ENCODE assay signal across 34 mouse cellular contexts in genomic region chr9:44977813-44978212, GRCm38 (mm10). TPM values are rescaled to one million over a fixed set of nuclear protein-coding genes. Genes with fewer than 3 reads are reported as not detected.
DNase-seq lines count a peak whose midpoint lies in the region; ATAC-seq and TF ChIP-seq lines count a peak whose summit lies in the region.
"Had no signal": no experiment of that assay in that cellular context is flagged by ENCODE, and none has a peak within 500 bp of the region (broad histone marks: within the 10 kb centered on the region; RNA-seq: fewer than 3 reads in every experiment).

No protein-coding gene starts in this region.

- WGBS in heart, postnatal 0 days, result 47% methylated on average over 6 of the region's 6 CpGs
- 49% methylated on average over 6 of the region's 6 CpGs for WGBS in thymus, adult 2 months
- WGBS in small intestine, adult 2 months, result 56% methylated on average over 6 of the region's 6 CpGs

- H3K27ac ChIP-seq in heart, postnatal 0 days (ENCODE audit: low read depth), result no peak overlapping the region
- H3K27ac ChIP-seq in thymus, adult 2 months (ENCODE audit: control insufficient read depth, insufficient read depth, low read length), result peak overlapping the region; percentile 75
- no peak overlapping the region for H3K27ac ChIP-seq in small intestine, adult 2 months (ENCODE audit: insufficient read depth, low read depth, low read length)
- H3K27ac ChIP-seq: embryonic facial prominence, embryonic 10.5 days; embryonic facial prominence, embryonic 13.5 days; forebrain, embryonic 12.5 days; forebrain, embryonic 15.5 days; heart, embryonic 13.5 days; hindbrain, embryonic 14.5 days; hindbrain, postnatal 0 days had no signal

- no peaks in the 10 kb centered on the region for H3K36me3 ChIP-seq in heart, postnatal 0 days (replicated peaks; ENCODE audit: control insufficient read depth, insufficient read depth, low read length)
- peaks cover 30% of the 10 kb centered on the region for H3K36me3 ChIP-seq in thymus, adult 2 months (ENCODE audit: control insufficient read depth, insufficient read depth, low read length)
- no peaks in the 10 kb centered on the region for H3K36me3 ChIP-seq in small intestine, adult 2 months (ENCODE audit: control insufficient read depth, insufficient read depth, low read length)
- H3K36me3 ChIP-seq: embryonic facial prominence, embryonic 10.5 days; embryonic facial prominence, embryonic 13.5 days; forebrain, embryonic 12.5 days; forebrain, embryonic 15.5 days; heart, embryonic 13.5 days had no signal

- no peak for TF ChIP-seq EP300 in heart, postnatal 0 days (IDR thresholded peaks at IDR 0.05; ENCODE audit: low read depth)

- TF ChIP-seq POLR2A in thymus, adult 2 months (IDR thresholded peaks at IDR 0.05; ENCODE audit: control insufficient read depth, extremely low read depth, insufficient read depth, low read length, poor library complexity), result no peak
- TF ChIP-seq POLR2A in small intestine, adult 2 months (IDR thresholded peaks at IDR 0.05; ENCODE audit: low read depth, low read length), result no peak

- no peak for DNase-seq in heart, postnatal 0 days (ENCODE audit: low spot score)
- DNase-seq in heart, adult 8-10 months (ENCODE audit: low spot score), result no peak
- DNase-seq in thymus, adult 2 months, result no peak
- DNase-seq in thymus, postnatal 36 days, result no peak
- no peak for DNase-seq in frontal cortex, postnatal 36 days (ENCODE audit: low spot score in 2 of 2)
- DNase-seq: adrenal gland, adult 8-10 months; adrenal gland, postnatal 25 days; cerebellum, adult 11-12 months; cerebellum, adult 8-10 months; cerebellum, postnatal 10 days; cerebellum, postnatal 36 days; embryo, embryonic 11 days; gastrocnemius, postnatal 10 days; gastrocnemius, postnatal 36 days; heart, postnatal 14 days; heart, postnatal 4 days had no signal

- H3K9ac ChIP-seq in heart, postnatal 0 days (replicated peaks; ENCODE audit: low read depth, low read length), result no peak overlapping the region
- H3K9ac ChIP-seq: embryonic facial prominence, embryonic 13.5 days; forebrain, embryonic 12.5 days; forebrain, embryonic 15.5 days; heart, embryonic 13.5 days; hindbrain, embryonic 14.5 days had no signal

- H3K9me3 ChIP-seq in heart, postnatal 0 days (replicated peaks; ENCODE audit: control insufficient read depth, low read length), result no peaks in the 10 kb centered on the region
- H3K9me3 ChIP-seq: embryonic facial prominence, embryonic 10.5 days; embryonic facial prominence, embryonic 13.5 days; forebrain, embryonic 12.5 days; forebrain, embryonic 15.5 days; heart, embryonic 13.5 days had no signal

- no peak for TF ChIP-seq CTCF in heart, postnatal 0 days (IDR thresholded peaks at IDR 0.05; ENCODE audit: low read depth)
- TF ChIP-seq CTCF in thymus, adult 2 months (IDR thresholded peaks at IDR 0.05; ENCODE audit: borderline replicate concordance, control insufficient read depth, extremely low read depth, insufficient read depth, low read length, poor library complexity), result no peak
- no peak for TF ChIP-seq CTCF in small intestine, adult 2 months (IDR thresholded peaks at IDR 0.05; ENCODE audit: extremely low read depth, insufficient read length, insufficient replicate concordance, low read depth, low read length)

- peaks cover 9% of the 10 kb centered on the region; the same call in 1 of the 2 replicates for H3K27me3 ChIP-seq in heart, postnatal 0 days (ENCODE audit: control insufficient read depth, insufficient read depth, low read length)
- no peaks in the 10 kb centered on the region for H3K27me3 ChIP-seq in thymus, adult 2 months (ENCODE audit: control insufficient read depth, insufficient read depth, low read length)
- peaks cover 6% of the 10 kb centered on the region; the same call in 1 of the 2 replicates for H3K27me3 ChIP-seq in small intestine, adult 2 months (ENCODE audit: control insufficient read depth, insufficient read depth, low read length)

- peak overlapping the region; percentile 24; the same call in 1 of the 2 replicates for H3K4me2 ChIP-seq in heart, postnatal 0 days (ENCODE audit: low read depth, low read length)
- H3K4me2 ChIP-seq: embryonic facial prominence, embryonic 13.5 days; forebrain, embryonic 12.5 days; forebrain, embryonic 15.5 days; heart, embryonic 13.5 days; hindbrain, embryonic 14.5 days had no signal

- ATAC-seq in heart, postnatal 0 days (ENCODE audit: insufficient read depth, low read depth), result no peak
- ATAC-seq: activated CD4-positive, CD25-positive, alpha-beta regulatory T cell, adult 4 months; CD4-positive, CD25-positive, alpha-beta regulatory T cell, adult 4 months; forebrain, embryonic 15.5 days; hindbrain, postnatal 0 days; inflammation-experienced regulatory T-cells, adult 6 months had no signal

- no peaks in the 10 kb centered on the region for H3K4me1 ChIP-seq in heart, postnatal 0 days (ENCODE audit: control insufficient read depth, insufficient read depth)
- H3K4me1 ChIP-seq in thymus, adult 2 months (replicated peaks; ENCODE audit: control insufficient read depth, insufficient read depth, low read length), result peaks cover 13% of the 10 kb centered on the region
- H3K4me1 ChIP-seq in small intestine, adult 2 months (ENCODE audit: control insufficient read depth, insufficient read depth, insufficient read length, low read length), result no peaks in the 10 kb centered on the region
- H3K4me1 ChIP-seq: embryonic facial prominence, embryonic 10.5 days; embryonic facial prominence, embryonic 13.5 days; forebrain, embryonic 12.5 days; forebrain, embryonic 15.5 days; heart, embryonic 13.5 days had no signal

- no peak overlapping the region; the same call in 1 of the 2 replicates for H3K4me3 ChIP-seq in heart, postnatal 0 days (ENCODE audit: low read depth, low read length)
- peak overlapping the region; percentile 44 for H3K4me3 ChIP-seq in thymus, adult 2 months (ENCODE audit: control insufficient read depth, insufficient read depth, low read length)
- H3K4me3 ChIP-seq in small intestine, adult 2 months (ENCODE audit: low read depth, low read length), result peak overlapping the region; percentile 24; the same call in 1 of the 2 replicates
- H3K4me3 ChIP-seq: embryonic facial prominence, embryonic 10.5 days; embryonic facial prominence, embryonic 13.5 days; erythroblast, embryonic 14.5 days; forebrain, embryonic 12.5 days; forebrain, embryonic 15.5 days; heart, embryonic 13.5 days had no signal

RNA-seq across cellular contexts. Expression of gene Cd3g, which starts 2.4 kb away (rescaled TPM):
- 1.2 TPM in 1 of 2 replicates, not detected in the other for total RNA-seq in heart, postnatal 0 days (2014; rRNA removed; ENCODE audit: low replicate concordance)
- polyA plus RNA-seq in heart, postnatal 0 days (2015; fragmentation: Nextera tagmentation; extraction: Ambion mirVana), result 0.11 TPM in 1 of 2 replicates, not detected in the other
- total RNA-seq in heart, adult 8-10 months (2022), result 1 to 10 TPM in 2 of 4 experiments, under 1 TPM in 2; 0.34 to 1.2 (median 0.75) TPM
- 183 and 216 TPM in 2 replicates for polyA plus RNA-seq in thymus, adult 2 months (2012; rRNA removed)
- 2.8 and 4.0 TPM in 2 replicates for polyA plus RNA-seq in small intestine, adult 2 months (2012; rRNA removed)
- total RNA-seq: gastrocnemius, adult 18-20 months; gastrocnemius, postnatal 10 days; granulocyte monocyte progenitor cell, adult 5-6 weeks; hindbrain, postnatal 0 days had no signal
- polyA plus RNA-seq: brain, embryonic 14.5 days; C2C12; cortical plate, adult 2 months; embryonic facial prominence, embryonic 10.5 days; erythroblast, embryonic 14.5 days; forebrain, embryonic 15.5 days; hindbrain, embryonic 11.5 days; hindbrain, embryonic 14.5 days; hindbrain, postnatal 0 days had no signal

RNA-seq across cellular contexts. Expression of gene Cd3d, which starts 3.8 kb away (rescaled TPM):
- total RNA-seq in heart, postnatal 0 days (2014; rRNA removed; ENCODE audit: low replicate concordance), result 1.9 TPM in 1 of 2 replicates, not detected in the other
- polyA plus RNA-seq in heart, postnatal 0 days (2015; fragmentation: Nextera tagmentation; extraction: Ambion mirVana), result not detected in 2 replicates
- total RNA-seq in heart, adult 8-10 months (2022), result not detected
- 214 and 262 TPM in 2 replicates for polyA plus RNA-seq in thymus, adult 2 months (2012; rRNA removed)
- polyA plus RNA-seq in small intestine, adult 2 months (2012; rRNA removed), result 3.3 and 3.8 TPM in 2 replicates
- total RNA-seq: adrenal gland, postnatal 25 days; gastrocnemius, adult 18-20 months; hindbrain, postnatal 0 days had no signal
- polyA plus RNA-seq: brain, embryonic 14.5 days; C2C12; cortical plate, adult 2 months; embryonic facial prominence, embryonic 10.5 days; embryonic facial prominence, embryonic 13.5 days; erythroblast, embryonic 14.5 days; forebrain, embryonic 12.5 days; forebrain, embryonic 15.5 days; hindbrain, embryonic 11.5 days; hindbrain, embryonic 14.5 days had no signal

RNA-seq across cellular contexts. Expression of gene Ube4a, which starts 12.4 kb away (rescaled TPM):
- total RNA-seq in heart, postnatal 0 days (2014; rRNA removed; ENCODE audit: low replicate concordance), result 10.7 and 16.8 TPM in 2 replicates
- 9.8 and 9.9 TPM in 2 replicates for polyA plus RNA-seq in heart, postnatal 0 days (2015; fragmentation: Nextera tagmentation; extraction: Ambion mirVana)
- total RNA-seq in heart, adult 8-10 months (2022), result 10 to 100 TPM; 33.8 to 42.1 (median 35.3) TPM
- polyA plus RNA-seq in thymus, adult 2 months (2012; rRNA removed), result 23.0 and 23.7 TPM in 2 replicates
- 4.9 and 7.1 TPM in 2 replicates for polyA plus RNA-seq in small intestine, adult 2 months (2012; rRNA removed)

RNA-seq across cellular contexts. Expression of gene Cd3e, which starts 31.6 kb away (rescaled TPM):
- total RNA-seq in heart, postnatal 0 days (2014; rRNA removed; ENCODE audit: low replicate concordance), result 0.27 TPM in 1 of 2 replicates, not detected in the other
- 0.14 TPM in 1 of 2 replicates, not detected in the other for polyA plus RNA-seq in heart, postnatal 0 days (2015; fragmentation: Nextera tagmentation; extraction: Ambion mirVana)
- 1 to 10 TPM in 2 of 4 experiments, not detected in 2; 1.3 to 1.5 TPM for total RNA-seq in heart, adult 8-10 months (2022)
- polyA plus RNA-seq in thymus, adult 2 months (2012; rRNA removed), result 343 and 451 TPM in 2 replicates
- 12.9 and 13.7 TPM in 2 replicates for polyA plus RNA-seq in small intestine, adult 2 months (2012; rRNA removed)
- total RNA-seq: gastrocnemius, adult 18-20 months; gastrocnemius, postnatal 10 days; granulocyte monocyte progenitor cell, adult 5-6 weeks; hindbrain, postnatal 0 days had no signal
- polyA plus RNA-seq: brain, embryonic 14.5 days; C2C12; cortical plate, adult 2 months; embryonic facial prominence, embryonic 10.5 days; embryonic facial prominence, embryonic 13.5 days; forebrain, embryonic 12.5 days; forebrain, embryonic 15.5 days; hindbrain, embryonic 11.5 days had no signal

RNA-seq across cellular contexts. Expression of gene Atp5l, which starts 57.3 kb away (rescaled TPM):
- 688 and 746 TPM in 2 replicates for total RNA-seq in heart, postnatal 0 days (2014; rRNA removed; ENCODE audit: low replicate concordance)
- 2,678 and 2,844 TPM in 2 replicates for polyA plus RNA-seq in heart, postnatal 0 days (2015; fragmentation: Nextera tagmentation; extraction: Ambion mirVana)
- total RNA-seq in heart, adult 8-10 months (2022), result 1,000 to 10,000 TPM; 1,427 to 1,918 (median 1,690) TPM
- 159 and 250 TPM in 2 replicates for polyA plus RNA-seq in thymus, adult 2 months (2012; rRNA removed)
- polyA plus RNA-seq in small intestine, adult 2 months (2012; rRNA removed), result 72.7 and 102 TPM in 2 replicates

Comparison
In these comparisons a context has a peak if more than half of its experiments do, and no peak if none do; other contexts are left out.
1. RNA of gene Cd3g, which starts 2.4 kb away (polyA plus RNA-seq): 183 to 216 TPM in thymus, adult 2 months; 2.8 to 4.0 TPM in small intestine, adult 2 months and 0.11 TPM in heart, postnatal 0 days; every median in the first group is over 10 times any median in the second.
2. RNA of gene Cd3d, which starts 3.8 kb away (polyA plus RNA-seq): 214 to 262 TPM in thymus, adult 2 months; 3.3 to 3.8 TPM in small intestine, adult 2 months and not detected in heart, postnatal 0 days; every median in the first group is over 10 times any median in the second.